Mouse (Mus musculus): Measurements from ENCODE around the gene Prickle1. TPM values are rescaled to one million over a fixed set of nuclear protein-coding genes. Genes with fewer than 3 reads are reported as not detected.

The Prickle1 gene
- polyA plus RNA-seq (2012; rRNA removed) = 44.2 and 62.3 TPM in 2 replicates

- Histone ChIP-seq H3K4me1 (ENCODE audit: control insufficient read depth, insufficient read depth, low read length) (peaks cover 3% of the 10 kb centered on the region; the same call in 1 of the 2 replicates), H3K4me3 (replicated peaks; ENCODE audit: extremely low read depth, low read depth, low read length) (peak within 1 kb of the TSS; percentile 85)
- peak; percentile 79 for DNase-seq
- WGBS = under 1% methylated on average over 60 of the region's 60 CpGs
- TF ChIP-seq POLR2A (IDR thresholded peaks at IDR 0.05; ENCODE audit: borderline replicate concordance, extremely low read depth, low read depth, low read length) (peak; percentile 61; the same call in 1 of the 2 replicates), CTCF (IDR thresholded peaks at IDR 0.05; ENCODE audit: insufficient read depth, low read length) (no peak)
These were observed at the start of gene Prickle1 for GRCm38 (mm10) chr15:93595746-93596145. Prickle1 (minus strand) TSS chr15:93595891.

DNA sequence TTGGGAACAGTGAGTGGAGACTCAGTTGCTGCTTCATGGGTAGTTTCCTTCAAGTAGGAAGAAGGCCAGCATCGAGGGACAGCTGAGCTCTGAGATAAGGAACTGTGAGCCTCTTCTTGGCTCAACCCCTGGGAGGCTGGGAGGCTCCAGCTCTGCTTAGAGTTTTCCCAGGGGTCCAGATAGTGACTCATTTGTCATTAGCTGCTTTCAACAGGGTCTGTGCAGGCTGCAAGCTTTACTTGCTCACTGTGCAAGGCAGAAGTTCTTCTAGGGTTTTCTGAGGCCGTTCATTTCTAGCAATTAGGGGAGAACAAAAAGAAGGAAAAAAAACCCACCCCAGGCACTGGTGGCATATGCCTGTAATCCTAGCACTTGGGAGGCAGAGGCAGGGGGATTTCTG is 44.5 kb upstream of the Prickle1 start:
- no peaks in the 10 kb centered on the region for H3K4me1 ChIP-seq (ENCODE audit: control insufficient read depth, insufficient read depth, low read length)
- DNase-seq = no peak
- WGBS = 63% methylated on average over 2 of the region's 2 CpGs
- TF ChIP-seq POLR2A (IDR thresholded peaks at IDR 0.05; ENCODE audit: borderline replicate concordance, extremely low read depth, low read depth, low read length) = no peak
- H3K4me3 ChIP-seq (replicated peaks; ENCODE audit: extremely low read depth, low read depth, low read length) = no peak overlapping the region

- 70% methylated on average over 7 of the region's 7 CpGs for WGBS
- no peak for DNase-seq
- Histone ChIP-seq H3K4me1 (ENCODE audit: control insufficient read depth, insufficient read depth, low read length) (no peaks in the 10 kb centered on the region), H3K4me3 (replicated peaks; ENCODE audit: extremely low read depth, low read depth, low read length) (no peak overlapping the region)
- no peak for TF ChIP-seq CTCF (IDR thresholded peaks at IDR 0.05; ENCODE audit: insufficient read depth, low read length)
- TF ChIP-seq POLR2A (IDR thresholded peaks at IDR 0.05; ENCODE audit: borderline replicate concordance, extremely low read depth, low read depth, low read length) = no peak
These were observed 41.3 kb upstream of the Prickle1 start for GRCm38 (mm10) chr15:93636976-93637375.

DNA sequence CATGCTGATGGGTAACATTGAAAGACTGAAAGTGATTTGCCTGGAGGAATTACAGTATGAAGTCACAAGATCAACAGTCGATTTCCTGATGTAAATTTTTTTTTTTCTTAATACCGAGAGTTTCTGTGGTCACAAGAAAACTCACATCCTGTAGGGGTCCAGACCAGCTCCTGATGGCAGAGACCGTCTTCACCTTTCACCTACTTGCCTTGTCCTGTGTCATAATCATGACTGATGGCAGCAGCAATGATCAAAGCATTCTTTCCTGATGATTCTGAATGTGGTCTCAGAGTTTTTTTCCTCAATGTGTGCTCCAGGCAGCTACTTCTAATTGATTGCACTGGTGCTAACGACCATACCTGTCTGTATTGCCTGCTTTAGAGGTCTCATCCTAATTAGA is 39.9 kb upstream of the Prickle1 start:
- H3K4me1 ChIP-seq (ENCODE audit: control insufficient read depth, insufficient read depth, low read length) = no peaks in the 10 kb centered on the region
- no peak for TF ChIP-seq POLR2A (IDR thresholded peaks at IDR 0.05; ENCODE audit: borderline replicate concordance, extremely low read depth, low read depth, low read length)
- TF ChIP-seq CTCF (IDR thresholded peaks at IDR 0.05; ENCODE audit: insufficient read depth, low read length) = no peak
- WGBS = 36% methylated on average over 4 of the region's 4 CpGs
- no peak for DNase-seq
- no peak overlapping the region for H3K4me3 ChIP-seq (replicated peaks; ENCODE audit: extremely low read depth, low read depth, low read length)

- Histone ChIP-seq H3K4me1 (ENCODE audit: control insufficient read depth, insufficient read depth, low read length) (no peaks in the 10 kb centered on the region), H3K4me3 (replicated peaks; ENCODE audit: extremely low read depth, low read depth, low read length) (no peak overlapping the region)
- DNase-seq = no peak
- WGBS = 81% methylated on average over 5 of the region's 5 CpGs
- TF ChIP-seq POLR2A (IDR thresholded peaks at IDR 0.05; ENCODE audit: borderline replicate concordance, extremely low read depth, low read depth, low read length) (no peak), CTCF (IDR thresholded peaks at IDR 0.05; ENCODE audit: insufficient read depth, low read length) (no peak)
These were observed 38.8 kb upstream of the Prickle1 start for GRCm38 (mm10) chr15:93634536-93634935.

GRCm38 (mm10) chr15:93630001-93630541 is 34.4 kb upstream of the Prickle1 start:
- TF ChIP-seq CTCF (IDR thresholded peaks at IDR 0.05; ENCODE audit: insufficient read depth, low read length) = no peak
- TF ChIP-seq POLR2A (IDR thresholded peaks at IDR 0.05; ENCODE audit: borderline replicate concordance, extremely low read depth, low read depth, low read length) = no peak
- Histone ChIP-seq H3K4me1 (ENCODE audit: control insufficient read depth, insufficient read depth, low read length) (no peaks in the 10 kb centered on the region), H3K4me3 (replicated peaks; ENCODE audit: extremely low read depth, low read depth, low read length) (no peak overlapping the region)
- WGBS = 67% methylated on average over 14 of the region's 14 CpGs
- no peak for DNase-seq

- TF ChIP-seq CTCF (IDR thresholded peaks at IDR 0.05; ENCODE audit: insufficient read depth, low read length) (no peak), POLR2A (IDR thresholded peaks at IDR 0.05; ENCODE audit: borderline replicate concordance, extremely low read depth, low read depth, low read length) (no peak)
- 95% methylated on average over 9 of the region's 9 CpGs for WGBS
- Histone ChIP-seq H3K4me3 (replicated peaks; ENCODE audit: extremely low read depth, low read depth, low read length) (no peak overlapping the region), H3K4me1 (ENCODE audit: control insufficient read depth, insufficient read depth, low read length) (no peaks in the 10 kb centered on the region)
- no peak for DNase-seq
These were observed 33.5 kb upstream of the Prickle1 start for GRCm38 (mm10) chr15:93629201-93629600.

GRCm38 (mm10) chr15:93627836-93628797 is 32.4 kb upstream of the Prickle1 start:
- peak; percentile 12 for DNase-seq
- TF ChIP-seq POLR2A (IDR thresholded peaks at IDR 0.05; ENCODE audit: borderline replicate concordance, extremely low read depth, low read depth, low read length) (no peak), CTCF (IDR thresholded peaks at IDR 0.05; ENCODE audit: insufficient read depth, low read length) (no peak)
- WGBS = 34% methylated on average over 21 of the region's 21 CpGs
- Histone ChIP-seq H3K4me3 (replicated peaks; ENCODE audit: extremely low read depth, low read depth, low read length) (peak overlapping the region; percentile 25), H3K4me1 (ENCODE audit: control insufficient read depth, insufficient read depth, low read length) (no peaks in the 10 kb centered on the region)

GRCm38 (mm10) chr15:93619551-93619950 is 23.9 kb upstream of the Prickle1 start:
- DNase-seq = no peak
- 58% methylated on average over 4 of the region's 4 CpGs for WGBS
- H3K4me1 ChIP-seq (ENCODE audit: control insufficient read depth, insufficient read depth, low read length) = no peaks in the 10 kb centered on the region
- no peak for TF ChIP-seq CTCF (IDR thresholded peaks at IDR 0.05; ENCODE audit: insufficient read depth, low read length)
- TF ChIP-seq POLR2A (IDR thresholded peaks at IDR 0.05; ENCODE audit: borderline replicate concordance, extremely low read depth, low read depth, low read length) = no peak
- no peak overlapping the region for H3K4me3 ChIP-seq (replicated peaks; ENCODE audit: extremely low read depth, low read depth, low read length)

Data from lung, adult 2 months (tissue).